Mouse (Mus musculus): Measurements from ENCODE around the gene Gng8.

Gene Gng8

GRCm38 (mm10) chr7:16876608-16877007, 15.0 kb upstream of the Gng8 start:
- no peak for DNase-seq

- no peak for DNase-seq
Observed at GRCm38 (mm10) chr7:16877717-16878116, 13.9 kb upstream of the Gng8 start.

GRCm38 (mm10) chr7:16879796-16880547, 11.6 kb upstream of the Gng8 start:
- DNase-seq, result no peak

GRCm38 (mm10) chr7:16880615-16881014, 11.0 kb upstream of the Gng8 start:
- DNase-seq, result no peak

- DNase-seq, result no peak
Observed at GRCm38 (mm10) chr7:16883162-16883561, 8.4 kb upstream of the Gng8 start.

- no peak for DNase-seq
Observed at GRCm38 (mm10) chr7:16884334-16884733, 7.3 kb upstream of the Gng8 start.

GRCm38 (mm10) chr7:16885271-16885776, 6.3 kb upstream of the Gng8 start:
- no peak for DNase-seq

- no peak for DNase-seq
Observed at GRCm38 (mm10) chr7:16885905-16886304, 5.7 kb upstream of the Gng8 start.

GRCm38 (mm10) chr7:16890536-16890935, 1.1 kb upstream of the Gng8 start:
- DNase-seq, result no peak

- DNase-seq, result no peak
Observed at GRCm38 (mm10) chr7:16890944-16891343, 642 bp upstream of the Gng8 start.

GRCm38 (mm10) chr7:16892352-16892730, 755 bp downstream of the Gng8 start:
- DNase-seq, result no peak

GRCm38 (mm10) chr7:16893612-16894011, 2.0 kb downstream of the Gng8 start:
- no peak for DNase-seq

- no peak for DNase-seq
Observed at GRCm38 (mm10) chr7:16894279-16894678, 2.7 kb downstream of the Gng8 start.

- peak; percentile 54 to 69 for DNase-seq
Observed at GRCm38 (mm10) chr7:16895000-16895399, 3.4 kb downstream of the Gng8 start.

GRCm38 (mm10) chr7:16895511-16895910, 3.9 kb downstream of the Gng8 start:
- no peak for DNase-seq

GRCm38 (mm10) chr7:16900526-16900925, 8.9 kb downstream of the Gng8 start:
- DNase-seq, result no peak

- no peak for DNase-seq
Observed at GRCm38 (mm10) chr7:16903439-16903955, 11.9 kb downstream of the Gng8 start.

GRCm38 (mm10) chr7:16904120-16904675, 12.6 kb downstream of the Gng8 start:
- no peak for DNase-seq

GRCm38 (mm10) chr7:16905491-16906021, 14.0 kb downstream of the Gng8 start:
- no peak for DNase-seq

- no peak for DNase-seq
Observed at GRCm38 (mm10) chr7:16906281-16906680, 14.7 kb downstream of the Gng8 start, which contains the start of gene Ptgir. Ptgir (plus strand) TSS chr7:16906490.

GRCm38 (mm10) chr7:16906889-16907559, 15.4 kb downstream of the Gng8 start:
- DNase-seq, result no peak

GRCm38 (mm10) chr7:16907842-16908241, 16.3 kb downstream of the Gng8 start:
- DNase-seq, result no peak

GRCm38 (mm10) chr7:16908367-16908766, 16.8 kb downstream of the Gng8 start:
- DNase-seq, result no peak

Measured in spleen, adult 18-20 months (tissue).